Mouse (Mus musculus): ENCODE measurements around the gene Rab3gap2.

The Rab3gap2 gene

DNA sequence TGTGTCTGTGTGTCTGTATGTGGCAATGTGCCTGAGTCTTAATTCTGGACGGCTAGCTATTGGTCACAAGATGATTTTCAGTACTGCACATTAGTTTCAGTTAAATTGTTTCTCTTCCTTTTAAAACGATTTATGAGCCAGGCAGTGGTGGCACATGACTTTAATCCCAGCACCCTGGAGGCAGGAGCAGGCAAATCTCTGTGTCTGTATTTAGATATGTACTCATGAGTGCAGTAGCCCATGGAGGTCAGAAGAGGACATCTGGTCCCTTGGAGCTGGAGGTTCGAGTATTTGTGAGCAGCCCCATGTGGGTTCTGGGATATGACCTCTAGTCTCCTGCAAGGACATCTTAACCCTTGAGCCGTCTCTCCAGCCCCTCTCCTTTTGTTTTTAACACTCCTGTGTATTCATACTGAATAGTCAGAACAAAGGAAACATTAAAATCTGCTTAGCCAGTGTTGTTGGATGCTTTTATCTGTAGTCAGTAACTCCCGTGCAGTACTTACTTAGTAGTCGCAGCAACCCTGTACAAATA lies 131.4 kb downstream of the Rab3gap2 start:
- DNase-seq = no peak
